9 mouse cellular contexts compared by ENCODE assay signal in genomic region chr5:136664497-136664896, GRCm38 (mm10). TPM values are rescaled to one million over a fixed set of nuclear protein-coding genes. Genes with fewer than 3 reads are reported as not detected.
DNase-seq lines count a peak whose midpoint lies in the region; ATAC-seq and TF ChIP-seq lines count a peak whose summit lies in the region.
"Had no signal": no experiment of that assay in that cellular context is flagged by ENCODE, and none has a peak within 500 bp of the region (broad histone marks: within the 10 kb centered on the region; RNA-seq: fewer than 3 reads in every experiment).

No protein-coding gene starts in this region.

- WGBS in midbrain, embryonic 11.5 days, result 6% methylated on average over 9 of the region's 9 CpGs
- WGBS in midbrain, embryonic 16.5 days, result 7% methylated on average over 9 of the region's 9 CpGs
- whole genome bisulfite sequencing in liver, embryonic 14.5 days (ENCODE audit: insufficient replicate concordance), result 2% methylated on average over 9 of the region's 9 CpGs

- no peak overlapping the region for H3K4me3 ChIP-seq in midbrain, embryonic 11.5 days (ENCODE audit: low read depth, low read length)
- H3K4me3 ChIP-seq in midbrain, embryonic 16.5 days (ENCODE audit: low read depth, low read length), result no peak overlapping the region
- H3K4me3 ChIP-seq in liver, embryonic 14.5 days (ENCODE audit: insufficient read depth in 1 of 2, low read depth in 2 of 2, low read length in 2 of 2), result no peak overlapping the region
- H3K4me3 ChIP-seq: heart, embryonic 15.5 days had no signal

- TF ChIP-seq EP300 in liver, embryonic 14.5 days (IDR thresholded peaks at IDR 0.05; ENCODE audit: low read depth), result no peak

- H3K27me3 ChIP-seq in midbrain, embryonic 11.5 days (ENCODE audit: control insufficient read depth, insufficient read depth, low read length), result no peaks in the 10 kb centered on the region
- no peaks in the 10 kb centered on the region for H3K27me3 ChIP-seq in midbrain, embryonic 16.5 days (ENCODE audit: control insufficient read depth, insufficient read depth, low read depth, low read length)
- no peaks in the 10 kb centered on the region for H3K27me3 ChIP-seq in liver, embryonic 14.5 days (ENCODE audit: control insufficient read depth, insufficient read depth, low read length)

- ATAC-seq in midbrain, embryonic 11.5 days (ENCODE audit: low FRiP score), result no peak
- ATAC-seq in midbrain, embryonic 16.5 days, result no peak
- ATAC-seq in liver, embryonic 14.5 days (ENCODE audit: insufficient read depth), result no peak

- DNase-seq in midbrain, embryonic 11.5 days (ENCODE audit: low spot score, missing footprints), result peak; percentile 96
- DNase-seq in c-Kit-positive CD71-positive TER-119-positive erythroid progenitor cells, embryonic 14.5 days (ENCODE audit: low spot score), result peak; percentile 64
- DNase-seq in gastrocnemius, adult 18-20 months (ENCODE audit: low spot score), result peak; percentile 70
- peak; percentile 78 for DNase-seq in kidney, postnatal 14 days
- DNase-seq in liver, embryonic 14.5 days (ENCODE audit: low read depth in 3 of 3, low spot score in 3 of 3), result peak; percentile 30 to 41 (median 40)
- peak; percentile 53 for DNase-seq in retina, adult 2 months (ENCODE audit: low read depth, low spot score)
- DNase-seq in thymus, postnatal 25 days, result peak; percentile 79

- TF ChIP-seq CTCF in liver, embryonic 14.5 days (IDR thresholded peaks at IDR 0.05; ENCODE audit: low read depth), result peak; percentile 84

- no peaks in the 10 kb centered on the region for H3K4me1 ChIP-seq in midbrain, embryonic 11.5 days (ENCODE audit: control insufficient read depth, insufficient read depth, low read length)
- no peaks in the 10 kb centered on the region for H3K4me1 ChIP-seq in midbrain, embryonic 16.5 days (ENCODE audit: control insufficient read depth, insufficient read depth, low read length)
- H3K4me1 ChIP-seq in liver, embryonic 14.5 days (replicated peaks; ENCODE audit: control insufficient read depth in 2 of 2, insufficient read depth in 2 of 2, low read length in 1 of 2), result no peaks in the 10 kb centered on the region
- H3K4me1 ChIP-seq: heart, embryonic 15.5 days had no signal

- no peaks in the 10 kb centered on the region for H3K9me3 ChIP-seq in midbrain, embryonic 11.5 days (ENCODE audit: control insufficient read depth, low read length)
- H3K9me3 ChIP-seq in midbrain, embryonic 16.5 days (replicated peaks; ENCODE audit: control insufficient read depth, low read length, poor library complexity, severe bottlenecking), result no peaks in the 10 kb centered on the region
- H3K9me3 ChIP-seq in liver, embryonic 14.5 days (ENCODE audit: control insufficient read depth, low read length), result no peaks in the 10 kb centered on the region
- H3K9me3 ChIP-seq: heart, embryonic 15.5 days had no signal

- H3K9ac ChIP-seq in midbrain, embryonic 11.5 days (ENCODE audit: low read length), result no peak overlapping the region
- H3K9ac ChIP-seq in midbrain, embryonic 16.5 days (ENCODE audit: low read depth, low read length), result no peak overlapping the region
- no peak overlapping the region for H3K9ac ChIP-seq in liver, embryonic 14.5 days (replicated peaks)
- H3K9ac ChIP-seq: heart, embryonic 15.5 days had no signal

- no peaks in the 10 kb centered on the region for H3K36me3 ChIP-seq in midbrain, embryonic 11.5 days (ENCODE audit: control insufficient read depth, insufficient read depth, low read length)
- no peaks in the 10 kb centered on the region for H3K36me3 ChIP-seq in midbrain, embryonic 16.5 days (ENCODE audit: control insufficient read depth, insufficient read depth, low read length)
- H3K36me3 ChIP-seq in liver, embryonic 14.5 days (replicated peaks; ENCODE audit: control insufficient read depth, insufficient read depth, low read depth), result no peaks in the 10 kb centered on the region
- H3K36me3 ChIP-seq: heart, embryonic 15.5 days had no signal

- no peak overlapping the region for H3K4me2 ChIP-seq in midbrain, embryonic 11.5 days
- no peak overlapping the region for H3K4me2 ChIP-seq in midbrain, embryonic 16.5 days (ENCODE audit: low read length)
- H3K4me2 ChIP-seq in liver, embryonic 14.5 days (ENCODE audit: low read depth), result no peak overlapping the region
- H3K4me2 ChIP-seq: heart, embryonic 15.5 days had no signal

- no peak overlapping the region for H3K27ac ChIP-seq in midbrain, embryonic 11.5 days (ENCODE audit: low read depth, low read length)
- no peak overlapping the region for H3K27ac ChIP-seq in midbrain, embryonic 16.5 days (ENCODE audit: low read length)
- H3K27ac ChIP-seq in liver, embryonic 14.5 days, result no peak overlapping the region
- H3K27ac ChIP-seq: heart, embryonic 15.5 days had no signal

RNA-seq across cellular contexts. Expression of gene Myl10, which starts 28.4 kb away (rescaled TPM):
- not detected in 2 replicates for polyA plus RNA-seq in midbrain, embryonic 11.5 days (2014; fragmentation: Nextera tagmentation; extraction: Ambion mirVana)
- polyA plus RNA-seq in midbrain, embryonic 16.5 days (2015; fragmentation: Nextera tagmentation; extraction: Ambion mirVana), result not detected in 2 replicates
- 1 to 10 TPM; 3.4 to 7.0 TPM for total RNA-seq in gastrocnemius, adult 18-20 months (2021)
- polyA plus RNA-seq in liver, embryonic 14.5 days (2012; rRNA removed), result not detected in 2 replicates
- not detected in 2 replicates for polyA plus RNA-seq in liver, embryonic 14.5 days (2014; fragmentation: Nextera tagmentation; extraction: Ambion mirVana)

Comparison
In these comparisons a context has a peak if more than half of its experiments do, and no peak if none do; other contexts are left out.
1. DNase-seq: peak in every context shown above with its lines; median percentile 96 in midbrain, embryonic 11.5 days; 79 in thymus, postnatal 25 days; 78 in kidney, postnatal 14 days; 70 in gastrocnemius, adult 18-20 months; 64 in c-Kit-positive CD71-positive TER-119-positive erythroid progenitor cells, embryonic 14.5 days; 53 in retina, adult 2 months; 40 in liver, embryonic 14.5 days.